Mouse (Mus musculus) spleen, adult 2 months (tissue): Measurements from ENCODE around the gene 1700007K13Rik.

Experiments used
- CTCF ChIP-seq: fragments of 200-500 bp; IDR thresholded peaks from 2 replicates; pipeline ENCODE4 v1.5.1; 2011; ENCODE audit warnings: mild to moderate bottlenecking, inconsistent platforms; ENCODE audit not compliant: insufficient read depth, insufficient read length, insufficient replicate concordance; ENCODE audit errors: extremely low read depth
- POLR2A ChIP-seq: fragments of 200-500 bp; IDR thresholded peaks from 2 replicates; pipeline ENCODE4 v1.6.1; 2011; ENCODE audit warnings: low read depth, low read length, inconsistent platforms

- TF ChIP-seq POLR2A = peak; percentile 42; the same call in 1 of the 2 replicates
- TF ChIP-seq CTCF = peak; percentile 85; the same call in 1 of the 2 replicates
Observed at GRCm38 (mm10) chr2:28467860-28468485, 1.8 kb upstream of the 1700007K13Rik start, which contains the start of gene Mrps2.
